Mouse (Mus musculus) gastrocnemius, postnatal 4 days (tissue): ENCODE data around the gene Olfr727. TPM values are rescaled to one million over a fixed set of nuclear protein-coding genes. Genes with fewer than 3 reads are reported as not detected.

Source experiments
- DNase-seq, 2 experiments: peaks; one replicate each; pipeline ENCODE4 v3.0.0; 2021 to 2022; ENCODE audit warnings: low spot score in 2 of 2, mixed read lengths in 2 of 2
- long read RNA-seq, 2 experiments: library from polyadenylated mRNA; stranded (forward); transcript quantifications; one replicate each; pipeline ENCODE4 v2.0.0; 2021
- total RNA-seq, 2 experiments: library from RNA; stranded (reverse); gene quantifications; 2 replicates each; pipeline ENCODE4 v1.2.3; 2021

The Olfr727 gene
- total RNA-seq: not detected
- long read RNA-seq, experiment 1: 0 reads
- long read RNA-seq, experiment 2: 0 reads

- no peak for DNase-seq
Measured at GRCm38 (mm10) chr14:50122886-50123285, at the start of gene Olfr727. Gene Olfr727, plus strand, starts transcription at chr14:50123186.

- no peak for DNase-seq
Measured at GRCm38 (mm10) chr14:50090853-50091252, 32.1 kb upstream of the Olfr727 start, which contains the start of gene Olfr726. Gene Olfr726, minus strand, starts transcription at chr14:50090953.

- DNase-seq: no peak
Measured at GRCm38 (mm10) chr14:50142580-50142979, 19.6 kb downstream of the Olfr727 start, which contains the start of gene Olfr728. Gene Olfr728, minus strand, starts transcription at chr14:50142680.

GRCm38 (mm10) chr14:50152810-50153209 is 29.8 kb downstream of the Olfr727 start, which contains the start of gene Olfr729:
Gene Olfr729, minus strand, starts transcription at chr14:50152910.
- DNase-seq: no peak

Other genes starting within 250 kb of the Olfr727 start
- not detected for gene Olfr722, start 221.2 kb upstream of the Olfr727 start, total RNA-seq
- not detected for gene Olfr723, start 191.4 kb upstream of the Olfr727 start, total RNA-seq
- not detected for gene Olfr724, start 159.9 kb upstream of the Olfr727 start, total RNA-seq
- not detected for gene Olfr725, start 82.8 kb upstream of the Olfr727 start, total RNA-seq
- gene Olfr726, start 32.2 kb upstream of the Olfr727 start, total RNA-seq: not detected
- not detected for gene Olfr728, start 19.5 kb downstream of the Olfr727 start, total RNA-seq
- not detected for gene Olfr729, start 29.7 kb downstream of the Olfr727 start, total RNA-seq
- gene Olfr730, start 65.0 kb downstream of the Olfr727 start, total RNA-seq: not detected
- gene Olfr731, start 118.7 kb downstream of the Olfr727 start, total RNA-seq: not detected
- not detected for gene Olfr732, start 161.0 kb downstream of the Olfr727 start, total RNA-seq
- not detected for gene Olfr733, start 178.3 kb downstream of the Olfr727 start, total RNA-seq
- not detected for gene Olfr734, start 203.6 kb downstream of the Olfr727 start, total RNA-seq
- gene Olfr735, start 225.7 kb downstream of the Olfr727 start, total RNA-seq: not detected
- gene Tlr11, start 234.7 kb downstream of the Olfr727 start, total RNA-seq: not detected